Mouse (Mus musculus) C2C12 (cell line): ENCODE data around the gene Trpm5.

Source experiments
- CEBPB ChIP-seq: IDR thresholded peaks from one replicate; pipeline ENCODE4 v1.6.1; 2011; ENCODE audit warnings: low read depth, mild to moderate bottlenecking, control low read depth, moderate library complexity
- CTCF ChIP-seq: IDR thresholded peaks from one replicate; pipeline ENCODE4 v1.5.1; 2011; ENCODE audit not compliant: control insufficient read depth, insufficient read depth, insufficient read length
- MAX ChIP-seq: IDR thresholded peaks from one replicate; pipeline ENCODE4 v1.6.1; 2011; ENCODE audit warnings: mild to moderate bottlenecking, control low read depth
- MYOD1 ChIP-seq: IDR thresholded peaks from one replicate; pipeline ENCODE4 v1.6.1; 2011; ENCODE audit warnings: low read depth; ENCODE audit not compliant: control insufficient read depth, insufficient read length
- MYOG ChIP-seq: IDR thresholded peaks from one replicate; pipeline ENCODE4 v1.6.1; 2011; ENCODE audit not compliant: control insufficient read depth, insufficient read length; ENCODE audit errors: extremely low read depth
- USF1 ChIP-seq: IDR thresholded peaks from one replicate; pipeline ENCODE4 v1.6.1; 2011; ENCODE audit warnings: low read depth, mild to moderate bottlenecking, control low read depth, moderate library complexity

- TF ChIP-seq CTCF (no peak), MYOD1 (no peak), MYOG (no peak), USF1 (no peak), MAX (no peak), CEBPB (no peak)
Measured at GRCm38 (mm10) chr7:143095554-143095907, 1.1 kb upstream of the Trpm5 start.
